Mouse (Mus musculus) stomach, postnatal 0 days (tissue): ENCODE results near the gene Gata1.

ENCODE experiments used
- CTCF ChIP-seq: IDR thresholded peaks from 2 replicates; pipeline ENCODE4 v1.5.1; 2016; ENCODE audit warnings: antibody characterized with exemption, low read depth, mild to moderate bottlenecking, moderate library complexity
- EP300 ChIP-seq: optimal IDR thresholded peaks from 2 replicates; pipeline ENCODE3; 2016; ENCODE audit warnings: antibody characterized with exemption

- TF ChIP-seq CTCF (no peak), EP300 (no peak)
These were observed 48.9 kb upstream of the Gata1 start for GRCm38 (mm10) chrX:8026811-8027210.
